Mouse (Mus musculus): Measurements from ENCODE around the gene Sp1.

GRCm38 (mm10) chr15:102417524-102417923, 11.6 kb downstream of the Sp1 start:
- no peak for TF ChIP-seq EP300 (IDR thresholded peaks at IDR 0.05; ENCODE audit: low read depth)
- TF ChIP-seq CTCF (IDR thresholded peaks at IDR 0.05; ENCODE audit: low read depth), result no peak

All from heart, postnatal 0 days (tissue).